Mouse (Mus musculus): ENCODE measurements around the gene Tmc2.

Tmc2 gene

GRCm38 (mm10) chr2:130194894-130195293 is at the start of gene Tmc2:
Tmc2 (plus strand) TSS chr2:130195194.
- no peak for DNase-seq (ENCODE audit: low spot score in 2 of 2)

- DNase-seq (ENCODE audit: low spot score in 2 of 2), result no peak
These were observed 48.8 kb upstream of the Tmc2 start for GRCm38 (mm10) chr2:130146089-130146668.

DNA sequence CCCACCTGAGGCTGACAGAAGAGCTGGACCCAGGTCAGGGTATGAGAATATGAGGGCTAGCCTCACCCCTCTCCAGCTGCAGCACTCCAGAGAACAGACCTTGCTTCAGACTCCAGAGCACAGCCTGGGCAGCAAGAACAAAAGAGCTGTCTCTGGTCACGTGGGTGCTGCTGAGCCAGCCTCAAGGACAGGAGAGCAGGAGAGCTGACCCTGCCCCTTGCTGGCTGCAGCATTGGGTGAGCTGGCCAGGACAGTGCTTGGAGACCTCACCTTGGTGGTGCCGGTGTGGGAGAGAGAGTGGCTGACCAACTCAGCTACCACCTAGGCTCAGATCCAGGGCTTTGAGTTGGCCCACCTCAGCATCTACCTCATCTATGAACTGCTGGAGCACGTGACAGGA is 39.8 kb upstream of the Tmc2 start:
- DNase-seq (ENCODE audit: low spot score in 2 of 2), result no peak

GRCm38 (mm10) chr2:130155851-130156250 is 39.1 kb upstream of the Tmc2 start:
- no peak for DNase-seq (ENCODE audit: low spot score in 2 of 2)

DNA sequence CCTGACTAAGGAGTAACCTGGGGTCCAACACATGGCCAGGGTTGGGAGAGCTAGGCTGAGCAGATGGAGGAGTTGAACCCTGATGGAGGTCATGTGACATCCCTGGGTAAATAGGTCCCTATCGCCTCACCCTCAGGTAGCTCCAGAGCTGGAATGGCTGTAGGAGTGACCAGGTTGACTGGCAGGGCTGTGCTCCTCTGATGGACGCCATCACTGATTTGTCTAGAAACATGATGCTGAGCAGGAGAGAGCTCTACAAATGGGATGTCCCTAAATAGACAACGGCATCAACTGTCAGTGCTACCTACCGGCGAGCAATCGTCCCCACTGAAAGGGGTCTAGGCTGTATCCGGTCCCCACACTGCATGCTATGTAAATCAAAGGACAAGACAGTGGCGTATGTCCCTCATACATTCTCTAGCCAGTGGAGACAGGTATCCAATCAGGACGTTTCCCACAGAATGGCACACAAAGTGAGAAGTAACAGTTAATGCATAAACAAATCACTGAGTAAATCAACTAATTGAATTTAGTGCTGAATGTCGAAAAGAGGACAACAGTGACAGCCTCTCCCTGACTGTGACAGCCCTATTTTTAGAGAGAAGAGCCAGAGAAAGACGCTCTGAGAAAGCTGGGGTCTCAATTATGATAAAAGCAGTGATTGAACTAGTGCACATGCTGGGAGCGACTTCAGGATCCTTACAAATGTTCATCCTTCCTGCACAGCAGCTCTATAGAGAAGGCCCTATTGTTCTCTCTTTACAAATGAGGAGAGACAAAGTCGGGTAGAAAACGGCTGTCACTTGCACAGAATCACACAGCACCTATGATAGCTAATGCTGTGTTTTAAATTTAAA is 37.5 kb upstream of the Tmc2 start:
- DNase-seq (ENCODE audit: low spot score in 2 of 2), result no peak

- no peak for DNase-seq (ENCODE audit: low spot score in 2 of 2)
These were observed 36.9 kb upstream of the Tmc2 start for GRCm38 (mm10) chr2:130158088-130158437.

- DNase-seq (ENCODE audit: low spot score in 2 of 2), result no peak
These were observed 32.3 kb upstream of the Tmc2 start for GRCm38 (mm10) chr2:130162701-130163100.

GRCm38 (mm10) chr2:130166311-130167214 is 28.4 kb upstream of the Tmc2 start:
- no peak for DNase-seq (ENCODE audit: low spot score in 2 of 2)

- DNase-seq (ENCODE audit: low spot score in 2 of 2), result no peak
These were observed 27.1 kb upstream of the Tmc2 start for GRCm38 (mm10) chr2:130167861-130168260.

GRCm38 (mm10) chr2:130171674-130172073 is 23.3 kb upstream of the Tmc2 start:
- DNase-seq (ENCODE audit: low spot score in 2 of 2), result no peak

DNA sequence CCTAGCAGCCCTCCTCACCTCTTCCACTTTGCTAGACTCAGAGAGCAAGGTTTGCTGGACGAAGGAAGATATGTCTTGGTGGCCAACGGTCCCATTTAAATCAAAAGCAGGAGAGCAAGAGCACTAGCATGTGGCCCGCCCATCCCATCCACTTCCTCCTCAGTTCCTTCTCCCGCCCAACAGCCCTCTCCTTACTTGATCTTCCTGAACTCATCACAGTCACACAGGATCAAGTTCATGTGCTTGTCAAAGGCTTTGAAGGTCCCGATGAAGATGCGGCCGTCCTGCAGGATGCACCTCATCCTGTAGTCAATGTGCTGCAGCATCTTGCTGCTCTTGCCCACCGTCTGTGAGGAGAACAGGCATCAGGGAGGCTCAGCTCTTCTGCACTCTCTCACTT is 18.2 kb upstream of the Tmc2 start:
- DNase-seq (ENCODE audit: low spot score in 2 of 2), result no peak

DNA sequence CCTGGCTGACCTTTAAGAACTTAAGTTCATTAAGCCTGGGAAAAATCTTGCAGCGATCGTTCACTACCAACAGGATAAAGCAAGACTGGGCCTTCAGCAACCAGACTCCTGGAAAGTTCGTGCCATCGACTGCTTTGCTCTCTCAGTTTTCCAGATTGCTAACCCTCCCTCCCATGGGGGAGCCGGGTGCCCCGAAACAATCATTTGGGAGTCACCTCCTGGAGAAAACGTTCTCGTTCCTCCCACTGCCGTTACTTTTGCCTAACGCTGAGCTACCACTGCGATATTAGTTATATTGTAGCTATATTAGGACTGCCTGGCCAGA is 16.7 kb upstream of the Tmc2 start:
- DNase-seq (ENCODE audit: low spot score in 2 of 2), result no peak

DNA sequence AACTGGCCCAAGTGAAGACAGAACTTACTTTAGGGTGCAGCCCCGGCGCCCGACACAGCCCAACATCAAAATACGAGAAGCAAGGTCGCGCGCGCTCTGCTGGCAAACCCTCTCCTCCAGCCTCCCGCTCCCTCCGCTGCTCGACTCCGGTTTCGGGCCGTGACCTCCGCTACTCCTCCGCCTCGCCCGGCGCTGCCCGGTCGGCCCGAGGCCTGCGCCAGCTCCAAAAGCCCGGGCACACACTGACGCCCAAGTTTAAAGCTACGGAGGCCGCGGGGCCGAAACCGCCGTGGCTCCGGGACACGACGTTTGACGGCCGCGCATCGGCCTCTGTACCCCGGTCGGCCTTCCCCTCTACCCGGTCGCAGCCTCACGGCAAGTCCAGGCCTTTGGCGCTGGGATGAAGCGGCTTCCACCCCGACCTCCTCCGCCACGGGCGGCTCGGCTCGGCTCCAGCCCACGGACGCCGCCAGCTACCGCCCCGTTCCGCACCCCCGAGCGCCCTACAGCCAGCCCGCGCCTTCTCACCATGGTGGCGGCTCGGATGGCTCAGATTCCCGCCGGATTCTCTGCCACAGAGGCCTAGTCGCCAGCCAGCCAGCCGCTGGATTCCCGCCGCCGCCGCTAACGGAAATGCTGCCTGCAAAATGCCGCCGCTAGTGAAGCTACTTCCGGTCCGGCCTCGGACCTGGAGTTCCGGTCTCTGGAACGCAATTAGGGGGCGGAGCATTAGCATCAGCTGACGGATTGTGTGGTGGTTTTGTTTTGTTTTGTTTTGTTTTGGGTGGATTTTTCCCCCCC is 16.1 kb upstream of the Tmc2 start, which contains the start of gene Snrpb:
TSS of gene Snrpb (minus strand) at position 698 of the 801 bp plus-strand sequence.
- DNase-seq (ENCODE audit: low spot score in 2 of 2), result peak; percentile 68 to 82

- peak in 1 of 2 experiments; percentile 10 for DNase-seq (ENCODE audit: low spot score in 2 of 2)
These were observed 15.4 kb upstream of the Tmc2 start for GRCm38 (mm10) chr2:130179507-130180019.

DNA sequence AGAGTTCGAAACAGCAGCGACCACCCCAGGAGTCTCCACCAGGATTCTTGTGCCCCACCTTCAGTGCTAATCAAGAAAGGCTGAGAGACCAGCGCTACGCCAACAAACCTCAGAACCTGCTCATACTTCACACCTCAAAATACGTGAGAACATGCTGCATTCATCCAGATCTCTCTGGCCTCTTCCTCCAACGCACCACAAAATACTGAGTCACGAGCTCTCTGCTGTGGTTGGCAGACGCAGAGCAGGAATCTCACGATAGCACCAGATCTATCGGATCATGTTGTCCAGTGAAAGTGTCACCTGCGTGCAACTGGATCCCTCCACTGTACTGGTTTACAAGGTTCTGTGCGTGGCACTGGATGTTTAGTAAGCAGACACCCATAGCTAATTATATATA is 6.6 kb upstream of the Tmc2 start:
- DNase-seq (ENCODE audit: low spot score in 2 of 2), result no peak

- no peak for DNase-seq (ENCODE audit: low spot score in 2 of 2)
These were observed 6.0 kb downstream of the Tmc2 start for GRCm38 (mm10) chr2:130200961-130201360.

GRCm38 (mm10) chr2:130207376-130207775 is 12.4 kb downstream of the Tmc2 start:
- DNase-seq (ENCODE audit: low spot score in 2 of 2), result no peak

DNA sequence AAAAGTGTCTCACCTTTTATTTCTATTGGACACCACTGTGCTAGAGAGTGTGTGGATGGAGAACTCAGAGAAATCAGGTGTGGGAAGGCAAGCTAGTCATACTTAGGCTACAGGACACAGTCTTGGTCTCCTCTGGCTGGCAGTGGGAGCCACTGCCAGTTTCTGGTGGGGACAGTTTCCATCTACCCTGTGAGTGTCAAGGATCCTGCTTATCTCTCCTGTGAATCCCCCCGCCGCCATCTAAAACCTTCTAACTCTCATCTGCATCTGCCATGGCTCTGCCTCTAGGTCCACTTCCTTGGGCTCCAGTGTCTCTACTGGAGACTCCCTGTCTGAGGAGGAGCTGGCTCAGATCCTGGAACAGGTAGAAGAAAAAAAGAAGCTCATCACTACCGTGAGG is 13.0 kb downstream of the Tmc2 start:
- DNase-seq (ENCODE audit: low spot score in 2 of 2), result no peak

DNA sequence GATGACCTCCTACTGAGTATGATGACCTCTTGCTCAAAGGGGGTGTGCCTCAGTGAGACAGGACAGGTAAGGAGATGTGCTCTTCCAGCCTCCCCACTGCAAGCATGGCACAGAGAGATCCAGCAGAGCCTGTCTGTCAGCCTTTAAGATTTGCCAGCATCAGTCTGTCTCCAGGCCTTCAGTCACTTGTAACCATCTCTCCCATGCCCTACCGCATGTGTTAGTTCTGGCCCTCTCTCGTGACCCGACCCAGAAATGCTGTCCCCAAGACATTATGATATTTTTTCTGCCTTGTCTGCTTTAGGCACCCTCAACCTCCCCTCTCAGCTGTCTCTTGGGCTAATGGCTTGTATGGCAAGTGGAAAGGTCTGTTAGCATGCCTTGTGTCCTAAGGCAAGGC is 14.6 kb downstream of the Tmc2 start:
- DNase-seq (ENCODE audit: low spot score in 2 of 2), result no peak

DNA sequence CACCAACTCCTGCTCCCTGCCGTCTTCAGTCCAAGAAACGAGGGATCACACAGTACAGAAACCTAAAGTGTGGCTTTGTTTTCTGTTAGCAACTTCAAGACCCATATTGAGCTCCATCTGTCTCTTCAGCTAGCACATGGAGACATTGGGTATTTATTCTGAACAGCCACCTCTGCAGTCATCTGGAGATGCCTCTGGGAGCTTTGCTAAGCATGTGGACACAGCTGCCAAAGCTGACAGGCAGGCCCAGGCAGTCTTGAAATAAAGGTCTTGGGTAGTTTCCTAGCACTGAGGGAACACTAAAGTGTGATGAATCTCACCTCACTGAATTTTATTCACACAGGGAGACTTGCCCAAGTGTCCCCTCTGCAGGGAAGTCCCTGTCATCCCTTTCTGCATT is 16.6 kb downstream of the Tmc2 start:
- no peak for DNase-seq (ENCODE audit: low spot score in 2 of 2)

- DNase-seq (ENCODE audit: low spot score in 2 of 2), result peak in 1 of 2 experiments; percentile 5
These were observed 51.9 kb downstream of the Tmc2 start for GRCm38 (mm10) chr2:130246912-130247311.
